Mouse (Mus musculus) right cerebral cortex, postnatal 14 days (tissue): Measurements from ENCODE around the gene Cnr2.
A peak's percentile ranks its signal among the peaks of the same experiment; 100 is the strongest.

Source experiments
- DNase-seq: peaks from one replicate; pipeline ENCODE4 v3.0.0; 2022

Cnr2 gene

DNA sequence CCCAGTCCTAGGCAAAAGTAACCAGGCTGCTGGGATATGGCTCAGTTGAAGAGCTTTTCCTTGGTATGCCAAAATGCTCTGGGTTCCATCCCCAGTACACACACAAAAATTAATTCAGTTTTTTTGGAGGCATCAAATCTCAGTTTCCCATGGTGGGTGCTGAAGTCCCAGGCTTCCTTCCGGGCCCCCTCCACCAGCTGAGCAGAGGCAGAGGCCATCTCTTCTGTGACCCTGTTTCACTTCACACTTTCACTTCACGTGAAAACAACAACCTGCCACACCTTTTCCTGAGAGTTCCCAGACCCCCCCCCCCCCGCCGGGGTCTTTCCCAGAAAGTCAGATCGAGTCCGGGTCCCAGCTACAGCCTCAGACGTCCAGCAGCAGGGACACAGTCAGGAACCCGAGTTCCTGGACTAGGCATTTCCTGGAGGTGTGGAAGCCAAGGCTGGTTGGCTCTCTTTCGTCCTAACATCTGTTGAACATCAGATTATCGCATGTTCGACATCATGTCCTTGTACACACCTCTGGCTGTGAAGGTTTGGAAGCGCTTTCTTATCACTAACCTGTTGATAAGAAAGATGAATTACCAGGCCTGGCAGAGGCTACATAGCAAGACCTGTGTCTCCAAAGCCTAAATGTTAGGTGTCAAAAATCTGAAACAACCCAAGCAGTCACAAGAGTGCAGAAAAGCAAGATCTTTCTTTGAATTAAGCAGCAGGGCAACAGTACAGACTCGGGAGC is 14.3 kb downstream of the Cnr2 start:
- DNase-seq: no peak

- no peak for DNase-seq
These were observed 16.3 kb downstream of the Cnr2 start for GRCm38 (mm10) chr4:135911531-135911930.

GRCm38 (mm10) chr4:135912164-135912563 is 17.0 kb downstream of the Cnr2 start:
- no peak for DNase-seq

DNA sequence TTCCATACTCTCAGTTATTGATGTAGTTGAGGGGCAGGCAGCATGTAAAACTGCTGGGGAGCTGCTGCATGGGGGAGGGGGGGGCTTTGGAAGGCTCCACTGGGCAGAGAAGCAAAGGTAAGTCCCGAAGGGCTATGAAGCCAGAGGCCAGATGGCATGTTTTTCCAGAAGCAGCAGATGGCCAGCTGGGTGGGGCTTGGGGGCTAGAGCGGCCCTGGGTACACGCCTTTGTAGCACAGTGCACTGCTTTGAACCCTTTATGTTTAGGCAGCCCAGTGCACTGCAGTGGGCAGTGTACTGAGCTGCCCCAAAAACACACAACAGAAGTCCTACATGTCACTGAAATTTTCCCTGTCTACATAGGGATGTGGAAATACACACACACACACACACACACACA is 17.6 kb downstream of the Cnr2 start:
- no peak for DNase-seq

DNA sequence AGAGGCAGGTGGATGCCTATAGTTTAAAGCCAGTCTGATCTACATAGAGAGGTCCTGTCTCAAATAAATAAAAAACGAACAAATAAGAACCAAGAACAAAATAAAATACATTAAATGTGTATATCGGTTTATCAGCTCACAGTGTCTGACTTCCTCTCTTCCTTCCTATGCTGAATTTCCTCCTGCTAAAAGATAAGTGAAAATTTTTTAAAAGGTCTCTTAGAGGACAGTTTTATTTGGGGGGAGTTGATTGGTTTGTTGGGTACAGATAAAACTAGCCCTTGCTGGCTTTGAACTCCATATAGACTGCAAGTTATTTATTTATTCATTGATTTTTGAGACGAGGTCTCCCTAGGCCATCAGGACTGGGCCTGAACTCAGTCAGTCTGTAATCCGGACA is 18.2 kb downstream of the Cnr2 start:
- no peak for DNase-seq

- DNase-seq: no peak
These were observed 23.6 kb downstream of the Cnr2 start for GRCm38 (mm10) chr4:135918635-135919279.

DNA sequence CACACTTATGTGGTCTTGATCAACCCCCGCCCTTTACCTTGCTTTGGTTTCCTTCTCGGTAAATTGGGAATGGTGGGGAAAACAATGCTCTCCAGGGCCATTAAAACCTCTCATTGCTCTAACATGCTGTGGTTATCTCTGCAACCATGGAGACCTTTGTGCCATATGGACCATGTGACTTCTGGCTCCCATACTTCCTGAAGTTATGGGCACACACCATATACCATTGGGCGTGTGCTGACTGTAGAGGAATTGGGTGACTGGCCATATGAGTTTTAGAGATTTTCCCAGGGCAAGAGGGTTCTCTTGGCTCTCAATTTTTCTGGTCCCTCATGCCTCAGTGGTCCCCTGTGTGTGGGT is 24.1 kb downstream of the Cnr2 start:
- DNase-seq: no peak

- DNase-seq: peak; percentile 95
These were observed 25.4 kb downstream of the Cnr2 start, which contains the start of gene Fuca1 for GRCm38 (mm10) chr4:135920304-135921241. Gene Fuca1 (plus strand): TSS chr4:135920735.

DNA sequence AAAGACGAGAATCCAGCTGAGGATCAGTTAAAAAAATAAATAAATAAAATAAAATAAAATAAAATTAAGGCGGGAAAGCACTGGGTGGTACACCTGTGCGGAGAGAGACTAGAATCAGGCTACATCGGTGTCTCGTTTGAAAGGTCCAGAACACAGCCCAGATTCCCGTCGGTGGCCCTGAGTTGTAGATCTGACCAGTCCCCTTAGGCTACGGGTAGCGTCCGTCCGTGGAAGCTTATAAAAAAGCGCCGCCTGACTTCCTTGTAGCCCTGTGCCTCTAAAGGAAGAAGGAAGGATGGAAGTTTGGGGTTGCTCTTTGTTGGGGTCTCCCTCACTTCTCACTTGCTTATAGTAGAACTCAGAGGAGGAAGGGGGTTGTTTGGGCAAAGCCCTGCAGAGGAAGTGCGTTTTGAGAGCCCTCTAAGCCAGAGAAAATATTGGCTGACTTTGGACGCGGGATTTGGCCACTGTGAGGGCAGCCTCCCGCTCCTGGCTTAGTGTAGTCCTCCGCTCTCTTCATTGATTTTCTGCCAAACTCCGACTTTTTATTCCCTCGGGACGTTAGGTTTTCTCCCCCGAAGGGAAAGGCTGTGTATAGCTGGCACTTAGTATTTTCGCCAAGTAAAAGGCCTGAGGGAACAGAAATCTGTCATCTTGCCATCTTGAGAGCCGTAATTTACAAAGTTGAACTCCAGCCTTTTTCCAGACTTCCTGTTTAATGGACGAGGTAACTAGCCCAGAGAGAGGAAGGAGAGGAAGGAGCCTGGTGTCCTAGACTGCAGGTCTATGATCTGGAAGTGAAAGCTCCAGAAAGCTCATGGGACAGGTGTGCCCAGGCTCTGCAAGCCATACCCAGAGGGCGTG is 26.3 kb downstream of the Cnr2 start:
- no peak for DNase-seq

DNA sequence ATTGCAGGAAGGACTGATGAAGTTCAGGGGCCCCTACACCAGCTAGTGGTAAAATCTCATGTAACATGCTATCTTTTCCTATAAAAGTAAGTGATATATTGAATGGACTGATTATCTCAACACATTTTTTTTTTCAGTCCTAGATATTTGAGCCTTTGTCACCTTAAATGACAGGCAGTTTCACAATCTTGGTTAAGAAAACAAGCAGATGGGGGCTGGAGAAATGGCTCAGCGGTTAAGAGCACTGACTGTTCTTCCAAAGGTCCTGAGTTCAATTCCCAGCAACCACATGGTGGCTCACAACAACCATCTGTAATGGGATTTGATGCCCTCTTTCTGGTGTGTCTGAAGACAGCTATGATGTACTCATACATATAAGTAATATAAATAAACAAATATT is 27.0 kb downstream of the Cnr2 start:
- no peak for DNase-seq

- no peak for DNase-seq
These were observed 29.2 kb downstream of the Cnr2 start for GRCm38 (mm10) chr4:135924418-135924817.

DNA sequence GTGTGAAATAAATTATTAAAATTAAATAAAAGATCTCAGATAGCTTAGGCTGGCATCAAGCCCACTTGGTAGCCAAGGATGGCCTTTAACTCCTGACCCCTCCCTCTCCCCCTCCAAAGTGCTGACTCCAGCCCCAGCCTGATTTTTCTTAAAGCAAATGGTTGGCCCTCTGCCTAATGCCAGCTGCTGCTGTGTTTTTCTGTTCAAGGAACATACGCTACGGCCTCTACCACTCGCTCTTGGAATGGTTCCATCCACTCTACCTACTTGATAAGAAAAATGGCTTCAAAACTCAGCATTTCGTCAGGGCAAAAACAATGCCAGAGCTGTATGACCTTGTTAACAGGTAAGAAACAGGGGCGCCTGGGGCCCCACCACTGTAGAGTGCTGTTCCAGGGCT is 30.1 kb downstream of the Cnr2 start:
- no peak for DNase-seq

GRCm38 (mm10) chr4:135926195-135926808 is 31.1 kb downstream of the Cnr2 start:
- no peak for DNase-seq

DNA sequence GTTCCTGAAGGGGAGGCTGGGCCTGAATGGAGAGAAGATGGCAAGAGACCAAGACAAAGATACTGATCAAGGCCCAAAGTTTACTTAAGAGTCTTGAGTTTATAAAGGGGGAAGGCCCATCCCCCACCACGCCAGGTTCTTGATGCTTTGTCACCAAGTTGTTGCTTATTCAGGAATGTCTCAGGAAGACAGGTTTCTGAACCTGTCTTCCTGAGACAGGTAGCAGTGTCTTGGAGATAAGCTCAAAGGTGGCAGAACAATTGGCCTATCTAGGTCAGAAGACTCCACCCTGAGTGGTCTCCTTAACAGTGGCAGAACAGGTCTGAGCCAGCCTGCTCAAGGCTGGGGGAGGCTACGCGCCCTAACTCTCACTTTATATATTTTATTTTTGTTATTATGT is 31.7 kb downstream of the Cnr2 start:
- DNase-seq: no peak

DNA sequence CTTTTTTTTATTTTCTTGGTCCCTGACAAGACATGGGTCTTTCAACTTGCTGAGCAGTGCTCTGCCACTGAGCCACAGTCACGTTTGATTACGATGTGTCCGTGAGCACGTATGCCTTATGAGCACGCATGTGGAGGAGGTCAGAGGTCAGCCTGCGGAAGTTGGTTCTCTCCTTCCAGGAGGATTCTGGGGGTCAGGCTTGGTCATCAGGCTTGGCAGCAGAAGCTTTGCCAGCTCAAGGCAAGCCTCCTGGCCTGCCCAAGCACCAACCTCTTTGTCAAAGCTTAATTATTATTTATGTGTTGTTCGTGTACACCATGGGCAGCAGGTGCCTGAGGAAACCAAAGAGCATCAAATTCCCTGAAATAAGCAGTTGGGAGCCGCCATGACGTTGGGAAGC is 33.2 kb downstream of the Cnr2 start:
- no peak for DNase-seq

DNA sequence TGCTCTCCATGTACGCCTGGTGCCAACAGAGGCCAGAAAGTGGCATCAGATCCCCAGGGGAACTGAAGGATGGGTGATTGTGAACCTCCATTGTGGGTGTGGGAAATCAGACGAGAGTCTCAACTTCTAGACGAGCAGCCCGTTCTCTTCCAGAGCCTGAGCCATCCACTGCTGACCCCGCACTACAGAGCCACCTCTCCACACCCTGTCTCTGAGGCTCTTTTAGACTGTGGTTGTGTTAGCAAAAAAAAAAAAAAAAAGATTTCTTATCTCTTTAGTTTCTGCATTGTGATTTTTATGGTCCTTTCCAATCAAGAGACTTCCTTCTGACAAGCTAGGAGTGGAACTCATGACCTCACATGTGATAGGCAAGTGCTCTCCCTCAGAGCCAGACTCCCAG is 34.2 kb downstream of the Cnr2 start:
- no peak for DNase-seq

- no peak for DNase-seq
These were observed 34.6 kb downstream of the Cnr2 start for GRCm38 (mm10) chr4:135929828-135930227.

DNA sequence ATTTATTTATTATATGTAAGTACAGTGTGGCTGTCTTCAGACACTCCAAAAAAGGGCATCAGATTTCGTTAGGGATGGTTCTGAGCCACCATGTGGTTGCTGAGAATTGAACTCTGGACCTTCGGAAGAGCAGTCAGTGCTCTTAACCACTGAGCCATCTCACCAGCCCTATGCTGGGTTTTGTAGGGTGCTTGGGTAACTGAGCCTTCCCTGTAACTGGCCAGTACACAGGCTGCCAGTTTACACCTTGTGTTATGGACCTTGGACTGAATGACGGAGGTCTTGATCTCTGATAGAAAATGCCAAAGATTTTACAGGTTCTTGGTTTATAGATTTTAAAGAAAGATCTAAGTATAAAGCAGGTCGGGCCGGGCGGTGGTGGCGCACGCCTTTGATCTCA is 35.0 kb downstream of the Cnr2 start:
- no peak for DNase-seq

GRCm38 (mm10) chr4:135931832-135932231 is 36.6 kb downstream of the Cnr2 start:
- no peak for DNase-seq

- DNase-seq: no peak
These were observed 39.7 kb downstream of the Cnr2 start for GRCm38 (mm10) chr4:135934708-135935500.

GRCm38 (mm10) chr4:135935502-135935901 is 40.3 kb downstream of the Cnr2 start:
- DNase-seq: no peak
